Mouse (Mus musculus): Measurements from ENCODE around the gene Saxo1.

DNA sequence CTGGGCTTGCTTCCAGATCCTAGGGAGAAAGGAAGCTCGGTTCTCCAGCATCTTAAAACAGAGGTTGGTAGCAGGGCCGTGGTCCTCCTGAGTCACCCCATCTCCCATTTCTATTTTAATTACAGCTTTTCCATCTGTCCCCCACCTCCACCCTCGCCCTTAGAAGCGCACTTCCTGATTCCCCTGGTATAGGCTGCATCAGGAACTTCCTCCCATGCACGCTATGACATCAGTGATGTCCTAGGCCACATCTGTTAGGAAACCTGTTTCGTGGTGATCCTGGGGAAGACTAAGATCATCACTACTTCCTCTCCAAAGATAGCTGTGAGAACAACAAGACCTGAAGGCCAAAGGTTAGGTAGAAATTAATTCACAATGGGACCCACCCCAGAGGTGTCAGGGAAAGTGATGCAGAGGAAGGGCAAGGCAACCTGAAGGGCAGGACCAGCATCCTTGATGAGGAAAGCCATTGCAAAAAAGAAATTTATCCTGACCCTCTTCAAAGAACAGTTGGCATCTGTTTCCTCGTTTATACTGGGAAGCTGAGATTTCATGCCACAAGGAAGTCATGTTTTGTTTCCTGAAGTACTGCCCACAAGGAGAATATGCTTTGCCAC is 161.3 kb downstream of the Saxo1 start:
- TF ChIP-seq GATA1 (IDR thresholded peaks at IDR 0.05; ENCODE audit: low read length) = no peak
- no peak for TF ChIP-seq TAL1 (IDR thresholded peaks at IDR 0.05; ENCODE audit: low read length)
